Mouse (Mus musculus) olfactory bulb, adult 2 months (tissue): Measurements from ENCODE around the gene Hacd2.

ENCODE experiments used
- CTCF ChIP-seq: fragments of 200-500 bp; IDR thresholded peaks from 2 replicates; pipeline ENCODE4 v1.5.1; 2012; ENCODE audit warnings: low read depth, mild to moderate bottlenecking, low read length, moderate library complexity; ENCODE audit not compliant: insufficient read depth
- POLR2A ChIP-seq: fragments of 200-500 bp; IDR thresholded peaks from 2 replicates; pipeline ENCODE4 v1.6.1; 2012; ENCODE audit warnings: mild to moderate bottlenecking, low read depth, low read length, moderate library complexity; ENCODE audit not compliant: insufficient read depth

DNA sequence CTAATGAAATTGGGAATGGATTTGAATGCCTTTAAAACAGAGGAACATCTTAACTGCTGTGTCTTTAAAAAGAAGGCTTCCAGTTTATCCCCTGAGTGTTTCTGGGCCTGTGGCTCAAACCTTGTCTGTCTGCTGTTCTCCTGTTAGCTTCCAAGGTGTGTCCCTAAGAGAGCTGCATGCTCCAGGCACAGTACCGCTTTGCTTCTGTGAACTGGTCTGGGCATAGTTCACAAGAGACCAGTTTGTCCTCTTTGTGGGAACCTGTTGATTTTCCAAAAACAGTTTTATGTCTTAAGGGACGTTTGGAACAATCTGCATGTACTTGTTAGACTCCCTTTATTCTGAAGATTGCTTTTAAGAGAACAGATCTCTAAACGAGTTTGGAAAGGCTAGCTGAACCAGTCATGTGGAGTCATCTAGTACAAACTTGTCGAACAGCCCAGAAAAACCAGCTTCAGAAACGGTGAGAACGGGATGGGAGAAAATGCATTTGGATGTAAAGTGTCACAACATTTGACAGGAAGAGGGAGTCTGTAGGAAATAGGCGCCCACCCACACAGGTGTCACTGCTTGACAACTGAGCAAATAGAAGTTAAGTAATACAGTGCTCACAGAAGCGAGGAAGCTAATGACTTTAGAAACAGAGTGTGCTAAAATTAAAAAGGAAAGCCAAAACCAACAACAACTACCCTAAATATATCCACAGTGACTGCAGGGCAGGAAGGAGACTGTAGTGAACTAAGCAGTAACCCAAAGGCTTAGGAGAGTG lies 11.8 kb downstream of the Hacd2 start:
- TF ChIP-seq CTCF: no peak
- TF ChIP-seq POLR2A: no peak
